Mouse (Mus musculus) small intestine, adult 2 months (tissue): ENCODE measurements around the gene Spred2.

ENCODE experiments used
- CTCF ChIP-seq: fragments of 200-500 bp; IDR thresholded peaks from 2 replicates; pipeline ENCODE4 v1.5.1; 2012; ENCODE audit warnings: low read depth, mild to moderate bottlenecking, control low read depth, inconsistent platforms, low read length, moderate library complexity, mixed read lengths; ENCODE audit not compliant: insufficient replicate concordance, insufficient read length; ENCODE audit errors: extremely low read depth
- POLR2A ChIP-seq: fragments of 200-500 bp; IDR thresholded peaks from 2 replicates; pipeline ENCODE4 v1.6.1; 2012; ENCODE audit warnings: low read depth, mild to moderate bottlenecking, control low read depth, inconsistent platforms, low read length, moderate library complexity

GRCm38 (mm10) chr11:20033541-20034160, 109.5 kb downstream of the Spred2 start:
- no peak for TF ChIP-seq CTCF
- TF ChIP-seq POLR2A, result no peak
